Mouse (Mus musculus) kidney, adult 18-20 months (tissue): ENCODE data around the gene BC051019.

ENCODE experiments used
- DNase-seq: peaks from one replicate; pipeline ENCODE4 v3.0.0; 2021

BC051019 gene

GRCm38 (mm10) chr7:109707023-109707785, 16.4 kb downstream of the BC051019 start:
- DNase-seq, result peak; percentile 66

- no peak for DNase-seq
Observed at GRCm38 (mm10) chr7:109704461-109704860, 19.2 kb downstream of the BC051019 start.

DNA sequence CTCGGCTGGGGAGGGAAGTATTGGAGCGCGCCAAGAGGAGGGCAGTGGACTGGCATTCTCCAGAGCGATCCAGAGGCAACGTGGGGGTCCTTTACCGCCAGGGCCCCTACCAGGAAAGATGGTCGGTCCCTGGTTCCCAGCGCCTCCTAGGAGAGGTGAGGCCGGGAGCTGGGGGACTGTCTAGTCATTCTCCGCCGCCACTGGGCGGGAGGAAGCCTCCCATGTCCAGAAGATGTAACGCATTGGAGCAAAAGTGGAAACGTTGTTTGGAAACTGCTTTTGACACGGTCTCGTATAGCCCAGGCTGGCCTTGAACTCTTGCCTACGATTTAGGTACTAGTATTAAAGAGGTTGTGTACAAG, 19.7 kb downstream of the BC051019 start:
- no peak for DNase-seq

DNA sequence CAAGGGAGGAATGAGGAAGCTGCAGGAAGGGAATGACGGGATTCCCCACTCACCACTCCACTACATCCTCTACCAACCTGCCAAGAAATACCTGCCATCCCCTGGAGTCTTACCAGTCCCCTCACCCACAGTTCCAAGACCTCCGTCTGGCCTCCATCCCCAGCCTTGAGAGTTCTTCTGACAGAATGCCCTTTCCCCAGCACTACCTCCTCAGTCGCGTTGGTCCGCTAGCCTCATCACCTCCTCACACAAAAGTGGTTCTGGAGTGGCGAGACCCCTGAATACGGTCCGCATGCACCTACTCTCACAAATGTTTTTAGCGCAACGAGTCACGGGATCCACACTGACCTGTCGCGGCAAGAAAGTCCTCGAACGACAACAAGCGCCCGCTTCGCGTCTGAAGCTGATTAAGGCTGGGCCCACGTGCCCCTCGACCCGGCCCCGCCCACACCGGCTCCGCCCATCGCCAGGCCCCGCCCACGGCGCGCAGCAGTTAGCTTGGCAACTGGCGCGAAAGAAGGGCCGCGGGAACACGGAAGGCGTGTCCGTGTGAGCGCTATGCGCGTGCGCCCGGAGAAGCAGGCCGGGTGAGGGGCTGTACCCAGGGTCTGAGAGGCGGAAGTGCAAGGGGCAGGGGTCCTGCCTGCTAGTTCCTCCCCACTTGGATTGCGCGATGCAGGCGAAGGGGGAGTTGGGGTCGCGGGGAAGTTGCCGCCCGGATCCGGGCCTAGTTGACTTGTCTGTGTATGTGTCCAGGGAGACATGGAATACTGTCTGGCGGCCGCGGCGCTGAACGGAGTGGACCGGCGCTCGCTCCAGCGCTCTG, 20.2 kb downstream of the BC051019 start, which contains the start of the genes St5 and Akip1:
TSS of gene St5 (minus strand) at position 416 of the 826 bp plus-strand sequence.
TSS of gene Akip1 (plus strand) at position 501 of the 826 bp plus-strand sequence.
- DNase-seq, result peak; percentile 96

GRCm38 (mm10) chr7:109702721-109703120, 20.9 kb downstream of the BC051019 start:
- DNase-seq, result no peak

- DNase-seq, result no peak
Observed at GRCm38 (mm10) chr7:109700213-109700612, 23.4 kb downstream of the BC051019 start.

DNA sequence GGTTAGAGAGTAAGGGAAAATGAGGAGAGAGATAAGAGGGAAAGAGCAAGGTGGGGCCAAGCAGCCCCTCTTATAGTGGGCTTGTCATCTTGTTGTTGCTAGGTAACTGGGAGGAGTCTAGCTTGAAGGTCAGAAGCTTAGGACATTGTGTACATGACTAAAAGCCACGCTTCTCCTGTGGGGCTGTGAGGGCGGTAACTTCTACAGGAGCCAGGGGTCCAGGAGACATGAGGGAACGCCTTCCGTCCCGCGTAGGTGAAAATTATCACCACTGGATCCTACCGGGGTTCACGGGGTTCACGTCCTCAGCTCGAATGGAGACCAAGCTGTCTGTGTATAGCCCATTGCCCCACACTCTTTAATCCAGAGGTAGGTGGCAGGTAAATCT, 28.3 kb downstream of the BC051019 start:
- DNase-seq, result no peak

DNA sequence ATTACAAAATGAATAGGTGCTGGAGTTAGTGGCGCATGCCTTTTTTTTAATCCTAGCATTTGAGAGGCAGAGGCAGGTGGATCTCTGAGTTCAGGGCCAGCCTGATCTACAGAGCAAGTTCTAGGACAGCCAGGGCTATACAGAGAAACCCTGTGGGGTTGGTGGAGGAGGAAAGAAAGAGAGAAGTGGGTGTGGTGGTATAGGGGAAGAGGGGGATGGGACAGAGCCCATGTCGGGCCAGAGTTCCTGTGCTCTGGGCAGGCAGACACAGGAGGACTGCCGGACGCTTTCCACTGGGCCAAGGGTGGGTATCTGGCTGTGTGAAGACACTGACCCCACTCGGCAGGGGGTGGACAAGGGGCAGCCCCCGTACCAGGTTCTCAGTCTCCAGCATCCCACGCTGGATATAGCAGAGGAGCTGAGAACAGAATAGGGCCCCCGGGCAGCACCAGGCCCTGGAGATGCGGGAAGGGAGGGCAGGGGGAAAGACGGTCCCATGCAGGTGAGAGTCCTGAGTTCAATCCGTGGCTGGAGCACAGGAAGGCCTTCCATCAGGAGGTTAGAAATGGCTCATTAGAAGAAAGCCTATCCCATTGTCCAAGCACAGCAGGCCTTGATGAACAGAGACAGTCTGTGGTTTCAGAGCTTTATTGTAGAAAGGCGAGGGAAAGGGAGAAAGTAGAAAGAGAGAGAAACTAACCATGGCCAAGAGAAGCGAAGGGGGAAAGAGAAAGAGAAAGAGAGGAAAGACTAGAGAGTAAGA, 28.9 kb downstream of the BC051019 start:
- no peak for DNase-seq

DNA sequence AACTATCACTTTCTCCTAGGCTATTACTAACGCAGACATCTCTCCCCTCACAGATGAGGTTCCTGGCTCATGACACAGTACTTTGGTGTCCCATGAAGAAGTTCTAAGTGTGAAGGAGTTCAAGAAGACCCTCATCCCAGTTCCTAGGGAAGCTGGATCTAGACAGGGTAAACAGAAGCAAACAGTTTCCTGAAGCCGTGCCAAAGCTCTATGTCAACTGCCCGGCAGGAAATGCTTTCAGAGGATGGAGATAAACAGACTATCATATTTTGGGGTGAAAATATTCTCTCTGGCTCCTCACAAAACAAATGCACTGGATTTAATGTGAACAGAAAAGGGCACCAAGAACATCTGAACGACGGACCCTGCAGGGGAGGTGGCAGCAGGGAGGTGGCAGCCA, 32.7 kb downstream of the BC051019 start:
- DNase-seq, result no peak

DNA sequence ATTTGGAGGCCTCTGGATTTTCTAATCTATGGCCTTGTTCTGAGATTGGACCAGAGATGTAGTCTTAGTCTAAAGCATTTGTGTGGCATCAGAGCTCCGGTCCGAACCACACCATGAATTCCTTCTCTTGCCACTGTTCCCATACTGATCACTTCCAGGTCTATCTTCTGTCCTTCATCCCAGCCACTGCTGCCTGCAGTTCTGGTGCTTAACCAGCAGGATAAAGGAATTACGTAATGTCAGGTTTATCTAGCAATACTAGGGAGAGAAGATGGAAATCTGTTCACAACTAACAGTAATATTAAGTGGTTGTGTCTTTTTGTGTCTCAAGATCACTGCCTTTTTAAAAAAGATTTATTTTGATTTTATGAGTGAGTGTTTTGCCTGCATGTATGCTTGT, 33.5 kb downstream of the BC051019 start:
- DNase-seq, result no peak

GRCm38 (mm10) chr7:109686585-109687128, 37.0 kb downstream of the BC051019 start:
- no peak for DNase-seq

DNA sequence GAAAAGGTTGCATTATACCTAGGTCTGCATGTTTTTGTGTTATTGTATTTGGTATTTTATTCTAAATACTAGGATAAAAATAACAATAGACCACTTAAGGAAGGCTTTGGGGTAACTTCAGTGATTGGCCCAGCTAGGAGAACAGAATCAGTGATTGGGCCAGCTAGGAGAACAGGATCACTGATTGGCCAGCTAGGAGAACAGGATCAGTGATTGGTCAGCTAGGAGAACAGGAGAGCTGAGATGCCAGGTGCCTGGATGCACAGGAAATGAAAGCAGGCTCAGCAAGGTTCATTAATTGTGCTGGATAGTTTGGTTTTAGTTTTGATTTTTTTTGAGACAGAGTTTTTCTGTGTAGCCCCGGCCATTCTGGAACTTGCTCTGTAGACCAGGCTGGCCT, 42.8 kb downstream of the BC051019 start:
- DNase-seq, result no peak

GRCm38 (mm10) chr7:109680284-109680683, 43.4 kb downstream of the BC051019 start:
- no peak for DNase-seq

DNA sequence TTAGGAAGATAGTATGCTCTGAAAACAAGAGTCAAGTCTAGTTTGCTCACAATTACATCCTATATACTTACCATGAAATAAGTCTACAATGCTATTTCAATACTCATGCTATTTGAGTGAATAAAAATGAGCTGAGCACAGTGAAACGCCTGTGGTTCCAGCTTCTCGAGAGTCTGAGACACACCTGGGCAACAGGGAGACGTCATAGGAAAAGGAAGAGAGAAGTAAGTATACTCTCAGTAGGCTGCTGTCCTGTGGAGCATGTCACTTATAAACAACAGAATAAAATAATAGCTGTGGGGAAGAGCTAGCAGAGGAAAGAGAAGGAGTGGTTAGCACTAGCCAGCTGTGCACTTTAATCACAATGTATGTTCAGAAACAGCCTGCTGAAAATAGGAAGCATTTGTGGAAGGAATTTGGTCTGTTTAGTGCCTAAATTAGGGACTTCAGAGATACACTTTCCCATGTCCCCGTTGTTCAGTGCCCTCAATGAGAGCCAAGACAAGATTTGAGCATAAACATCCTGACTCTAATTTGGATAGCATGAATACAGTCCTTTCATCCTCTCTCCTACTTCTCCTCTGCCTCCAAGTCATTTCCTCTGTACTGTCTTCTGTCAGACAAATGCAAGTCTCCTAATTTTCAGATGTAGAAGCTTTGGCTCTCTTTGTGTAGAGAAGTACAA, 48.6 kb downstream of the BC051019 start:
- no peak for DNase-seq

GRCm38 (mm10) chr7:109671581-109672471, 51.8 kb downstream of the BC051019 start:
- peak; percentile 67 for DNase-seq

DNA sequence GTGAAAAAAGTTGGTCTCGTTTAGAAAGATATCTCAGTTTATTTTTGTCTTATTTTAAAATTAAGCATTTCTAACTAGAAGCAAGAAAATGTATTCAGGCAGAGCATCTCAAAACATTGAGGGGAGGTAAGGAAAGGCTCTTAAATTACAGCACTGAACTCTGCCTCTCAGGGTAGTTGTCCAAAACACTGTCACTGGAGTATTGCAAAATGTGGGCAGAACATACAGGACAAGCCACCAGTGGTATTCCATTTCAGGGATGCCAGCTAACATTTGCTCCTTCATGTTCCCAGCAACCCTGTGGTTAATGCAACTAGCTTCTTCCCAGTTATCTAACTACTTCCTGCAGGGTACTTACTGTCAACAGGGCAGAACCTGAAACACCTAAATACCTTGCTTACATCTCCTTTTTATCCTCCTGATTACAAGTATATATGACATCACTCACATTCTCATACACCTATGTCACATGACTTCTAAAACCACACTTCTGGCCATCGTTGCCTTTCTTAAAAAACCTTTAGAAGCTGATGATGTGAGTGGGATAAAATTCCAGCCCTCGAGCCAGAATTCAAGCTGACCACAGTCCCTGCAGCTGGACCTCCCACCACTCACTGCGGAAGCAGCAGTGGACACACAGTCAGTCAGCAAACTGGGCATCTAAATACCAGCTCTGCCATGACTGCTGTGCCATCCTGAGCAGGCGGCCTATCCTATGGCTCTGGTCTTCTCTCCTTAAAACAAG, 54.1 kb downstream of the BC051019 start:
- DNase-seq, result no peak

DNA sequence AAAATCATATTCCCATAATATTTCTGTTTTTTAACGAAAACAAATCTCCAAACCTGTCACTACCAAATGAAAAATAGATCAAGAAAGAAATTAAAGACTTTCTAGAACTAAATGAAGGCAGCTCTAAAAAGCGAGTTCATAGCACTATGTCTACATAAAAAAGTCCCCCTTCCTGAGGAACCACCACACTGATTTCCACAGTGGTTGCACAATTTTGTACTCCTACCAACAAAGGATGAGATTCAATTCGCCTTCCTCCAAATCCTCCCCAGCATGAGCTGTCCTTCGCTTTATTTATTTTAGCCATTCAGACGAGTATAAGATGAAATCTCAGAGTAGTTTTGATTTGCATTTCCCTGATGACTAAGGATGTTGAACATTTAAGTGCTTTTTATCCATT, 57.0 kb downstream of the BC051019 start:
- DNase-seq, result no peak

DNA sequence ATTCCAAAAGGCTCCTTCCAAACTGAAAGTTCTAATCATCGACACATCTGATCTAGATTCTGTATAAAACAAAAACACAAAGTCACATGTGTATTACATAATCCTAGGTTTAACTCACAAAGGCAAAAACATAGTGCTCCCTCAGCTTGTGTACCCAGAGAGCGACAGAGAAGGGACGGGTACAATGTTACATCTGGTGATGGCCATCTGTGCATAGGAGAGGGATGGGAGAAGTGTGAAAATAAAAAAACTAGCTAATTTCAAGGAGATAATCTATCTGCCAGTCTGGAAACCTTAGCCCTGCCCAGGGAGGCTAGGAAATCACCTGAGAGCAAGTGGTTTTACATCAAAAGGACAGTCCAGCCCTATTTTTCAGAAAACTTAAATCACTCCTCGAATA, 61.0 kb downstream of the BC051019 start:
- DNase-seq, result no peak
